Mouse (Mus musculus) left cerebral cortex, adult 2 months (tissue): ENCODE measurements around the gene Timm8a2. TPM values are rescaled to one million over a fixed set of nuclear protein-coding genes. Genes with fewer than 3 reads are reported as not detected.

Experiments
- DNase-seq, 2 experiments: peaks; one replicate each; pipeline ENCODE4 v3.0.0; 2021 to 2022; ENCODE audit warnings: low spot score in 2 of 2, mixed read lengths in 1 of 2; ENCODE audit errors: extremely low spot score in 1 of 2
- H3K27ac ChIP-seq: fragments of 200-600 bp; 2 replicates; pipeline ENCODE4 v1.8.1; 2022
- H3K4me3 ChIP-seq: fragments of 200-600 bp; 2 replicates; pipeline ENCODE4 v1.8.1; 2022
- CTCF ChIP-seq: fragments of 200-600 bp; IDR thresholded peaks from 2 replicates; pipeline ENCODE4 v1.8.1; 2022; ENCODE audit warnings: antibody characterized with exemption, mild to moderate bottlenecking, moderate library complexity
- intact Hi-C: fragments of 180-260 bp; cut with DNase I; formaldehyde crosslinking; loops from one replicate; pipeline ENCODE4 v1.15.1; 2025
- total RNA-seq, 2 experiments: library from RNA; stranded (reverse); gene quantifications; 2 replicates each; pipeline ENCODE4 v1.2.3; 2021

Timm8a2 gene
- total RNA-seq, 2 experiments from 2014 or later: not detected

DNA sequence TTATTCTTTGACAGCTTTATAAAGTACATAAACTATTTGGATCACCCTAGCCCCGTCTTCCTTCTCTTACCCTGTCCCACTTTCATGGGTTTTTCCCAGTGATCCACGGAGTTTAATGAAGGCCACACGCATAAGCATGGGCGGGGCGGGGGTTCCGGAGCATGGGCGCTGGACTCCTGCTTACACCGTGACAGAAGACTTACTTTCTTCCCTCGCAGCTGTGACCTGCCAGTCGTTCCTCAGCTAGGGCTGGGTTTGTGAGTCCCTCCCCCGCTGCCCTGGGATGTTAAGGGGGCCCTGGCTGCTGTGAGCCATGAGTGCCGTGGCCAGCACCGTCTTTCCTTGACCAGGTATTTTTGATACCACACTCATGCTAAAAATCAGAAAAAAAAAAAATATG is 21.7 kb upstream of the Timm8a2 start:
- DNase-seq: no peak
- no peak overlapping the region for H3K27ac ChIP-seq
- TF ChIP-seq CTCF: no peak
- intact Hi-C loops: no loop called here
- H3K4me3 ChIP-seq: no peak overlapping the region

DNA sequence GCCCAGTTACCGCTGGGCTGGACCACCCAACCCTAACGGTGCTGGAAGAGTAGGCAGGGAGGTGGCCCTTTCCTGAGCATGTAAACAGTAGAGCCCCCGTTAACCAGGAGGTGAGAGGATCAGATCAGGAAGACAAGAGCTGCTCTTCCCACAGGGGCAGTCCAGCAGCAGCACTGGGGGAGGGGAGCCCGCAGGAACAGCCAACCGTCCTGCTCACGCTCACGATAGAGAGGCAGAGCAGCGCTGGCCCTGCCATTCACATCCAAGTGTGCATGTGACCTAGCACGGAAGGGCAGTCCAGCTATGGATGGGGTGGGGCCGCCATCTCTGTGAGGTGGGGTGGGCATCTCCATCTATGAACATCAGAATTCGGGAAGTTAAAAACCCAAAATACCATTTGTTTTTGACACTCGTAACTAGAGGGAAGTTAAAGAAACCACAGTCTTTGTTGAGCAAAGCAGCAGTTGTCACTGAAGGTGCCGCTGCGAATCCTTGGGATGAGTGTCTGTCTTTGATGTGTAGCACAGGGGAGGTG is 21.0 kb upstream of the Timm8a2 start:
- TF ChIP-seq CTCF: no peak
- intact Hi-C loops: no loop called here
- H3K27ac ChIP-seq: no peak overlapping the region

DNA sequence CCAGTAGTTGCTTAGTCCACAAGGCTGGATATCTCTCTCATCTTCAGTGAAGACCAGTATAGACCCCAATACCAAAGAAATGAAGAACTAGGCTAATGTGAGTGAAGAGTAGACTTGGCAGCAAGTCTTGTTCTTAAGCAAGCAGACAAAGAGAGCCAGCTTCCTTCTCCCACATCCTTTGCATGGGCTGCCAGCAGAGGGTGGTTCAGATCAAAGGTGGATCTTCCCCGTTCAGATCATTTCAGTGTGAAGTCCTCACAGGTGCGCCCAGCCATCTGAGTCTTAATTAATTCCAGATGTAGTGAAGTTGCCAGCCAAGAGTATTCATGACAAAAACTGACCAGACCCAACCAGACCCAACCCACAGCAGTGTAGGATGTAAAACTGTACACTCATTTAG is 16.5 kb upstream of the Timm8a2 start:
- DNase-seq: no peak
- Histone ChIP-seq H3K27ac (no peak overlapping the region), H3K4me3 (no peak overlapping the region)
- intact Hi-C loops: no loop called here
- no peak for TF ChIP-seq CTCF

More for the DNA sequence above, 21.0 kb upstream of the Timm8a2 start:
- H3K4me3 ChIP-seq: no peak overlapping the region
- DNase-seq: no peak

DNA sequence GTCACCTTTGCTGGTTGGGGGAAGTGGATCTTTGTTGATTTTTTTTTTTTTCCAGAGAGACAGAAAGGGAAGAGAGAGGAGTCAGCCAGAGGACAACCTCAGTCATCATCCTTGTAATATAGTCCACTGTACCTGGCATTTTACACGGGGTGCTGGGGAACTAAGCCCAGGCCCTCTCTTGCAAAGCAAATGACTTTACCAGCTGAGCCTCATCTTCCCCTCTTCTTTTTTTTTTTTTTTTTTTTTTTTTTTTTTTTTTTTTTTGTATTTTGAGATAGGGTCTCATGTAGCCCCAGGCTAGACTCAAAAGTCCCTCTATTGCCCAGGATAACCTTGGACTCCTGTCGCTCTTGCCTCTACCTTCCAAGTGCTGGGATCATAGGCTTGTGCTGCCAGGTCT is 15.1 kb upstream of the Timm8a2 start:
- Histone ChIP-seq H3K27ac (no peak overlapping the region), H3K4me3 (no peak overlapping the region)
- no peak for DNase-seq
- no peak for TF ChIP-seq CTCF
- intact Hi-C loops: no loop called here

DNA sequence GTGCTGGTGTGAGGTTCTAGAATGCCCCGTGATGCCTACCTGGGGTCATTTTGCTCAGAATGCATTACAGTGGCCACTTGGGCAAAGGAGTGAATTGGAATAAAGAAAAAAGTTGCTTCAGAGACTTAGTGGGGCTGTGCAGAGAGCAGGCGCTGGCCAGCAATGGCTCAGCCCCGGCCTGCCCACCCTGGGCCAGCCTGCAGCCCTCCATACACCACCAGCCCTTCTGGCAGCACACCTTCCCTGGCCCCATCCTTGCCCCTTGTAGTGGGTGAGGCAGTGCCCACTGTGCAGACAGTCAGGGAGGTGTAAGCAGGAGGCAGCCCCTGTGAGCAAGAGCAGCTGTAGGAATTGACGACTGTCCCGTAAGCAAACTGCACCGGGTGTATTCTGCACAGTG is 13.9 kb upstream of the Timm8a2 start:
- TF ChIP-seq CTCF: no peak
- DNase-seq: no peak
- intact Hi-C loops: no loop called here
- Histone ChIP-seq H3K4me3 (no peak overlapping the region), H3K27ac (no peak overlapping the region)

DNA sequence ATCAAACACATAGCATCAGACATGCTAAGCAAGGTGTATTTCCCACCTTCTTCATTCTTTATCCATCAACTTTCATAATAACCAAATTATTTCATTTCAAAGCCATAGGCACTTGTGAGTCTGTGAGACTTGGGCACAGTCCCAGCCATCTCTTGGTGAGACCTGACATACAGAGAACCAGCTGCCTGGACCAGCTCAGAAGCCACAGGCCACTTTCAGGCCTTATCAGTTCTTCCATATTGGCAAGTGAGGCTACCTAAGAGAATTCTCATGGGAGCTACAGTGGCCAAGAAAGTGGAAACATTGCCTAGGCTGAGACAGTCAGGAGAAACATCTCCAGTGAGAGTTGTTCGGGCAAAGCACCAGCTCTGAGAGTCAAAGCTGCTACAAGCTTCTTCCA is 11.4 kb upstream of the Timm8a2 start:
- intact Hi-C loops: no loop called here
- no peak for TF ChIP-seq CTCF
- H3K27ac ChIP-seq: no peak overlapping the region
- no peak overlapping the region for H3K4me3 ChIP-seq
- no peak for DNase-seq

DNA sequence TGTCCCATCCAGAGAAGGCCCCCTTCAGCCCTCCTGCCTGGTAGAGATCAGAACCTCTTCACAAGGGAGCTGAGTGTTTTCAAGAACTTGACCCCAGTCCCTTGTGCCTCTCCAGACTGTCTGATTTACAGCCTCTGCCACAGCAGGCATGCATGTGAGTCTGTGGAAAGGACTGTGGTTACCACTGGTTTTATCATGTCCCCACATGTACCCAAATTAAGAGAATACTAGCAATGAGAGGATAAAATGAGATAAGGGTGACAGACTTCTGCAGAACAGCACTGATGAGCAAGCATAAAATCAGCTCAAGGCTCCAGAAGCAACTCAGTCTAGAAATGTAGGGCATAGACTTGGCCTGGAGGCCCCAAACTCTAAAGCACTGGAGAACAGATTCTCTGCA is 10.5 kb upstream of the Timm8a2 start:
- Histone ChIP-seq H3K4me3 (no peak overlapping the region), H3K27ac (no peak overlapping the region)
- intact Hi-C loops: no loop called here
- no peak for DNase-seq
- TF ChIP-seq CTCF: no peak

DNA sequence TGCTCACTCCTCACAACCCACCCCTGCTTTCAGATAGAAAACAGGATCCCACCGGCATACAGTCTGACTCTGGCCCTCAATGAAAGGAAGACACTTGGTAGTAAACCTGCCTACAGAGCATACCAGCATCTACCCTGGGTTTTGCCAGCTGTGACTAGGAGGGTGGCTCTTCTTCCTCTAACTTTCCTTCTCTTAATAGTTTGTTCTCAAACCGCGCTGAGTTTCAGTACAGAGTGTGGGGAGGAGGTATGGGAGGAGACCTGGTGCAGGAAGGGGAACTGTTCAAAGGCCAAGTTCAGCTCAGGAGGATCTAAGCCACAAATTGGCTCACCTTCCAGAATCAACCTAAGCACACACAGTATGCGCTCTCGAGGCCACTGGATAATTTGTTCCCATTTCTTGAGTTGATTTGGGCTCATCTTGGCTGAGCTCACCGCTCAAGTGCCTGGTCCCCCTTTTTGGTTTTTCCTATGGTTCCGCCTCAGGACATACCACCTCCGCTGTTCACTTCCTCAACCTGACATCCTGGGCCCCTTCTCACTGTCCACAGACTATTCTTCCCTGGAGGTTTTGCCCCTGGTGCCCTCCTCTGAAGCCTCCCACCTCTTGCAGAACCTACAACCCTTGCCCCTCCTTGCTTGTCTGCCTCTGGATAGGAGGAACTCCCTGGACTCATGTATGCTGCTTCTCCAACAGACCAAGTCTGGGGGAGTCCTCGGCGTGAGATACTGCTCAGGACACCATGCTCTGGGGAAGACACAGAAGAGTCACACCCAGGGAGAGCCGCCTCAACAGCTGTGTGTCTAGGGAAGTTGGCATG is 5.3 kb upstream of the Timm8a2 start:
- Histone ChIP-seq H3K27ac (no peak overlapping the region), H3K4me3 (no peak overlapping the region)
- intact Hi-C loops: no loop called here
- no peak for DNase-seq
- TF ChIP-seq CTCF: no peak

DNA sequence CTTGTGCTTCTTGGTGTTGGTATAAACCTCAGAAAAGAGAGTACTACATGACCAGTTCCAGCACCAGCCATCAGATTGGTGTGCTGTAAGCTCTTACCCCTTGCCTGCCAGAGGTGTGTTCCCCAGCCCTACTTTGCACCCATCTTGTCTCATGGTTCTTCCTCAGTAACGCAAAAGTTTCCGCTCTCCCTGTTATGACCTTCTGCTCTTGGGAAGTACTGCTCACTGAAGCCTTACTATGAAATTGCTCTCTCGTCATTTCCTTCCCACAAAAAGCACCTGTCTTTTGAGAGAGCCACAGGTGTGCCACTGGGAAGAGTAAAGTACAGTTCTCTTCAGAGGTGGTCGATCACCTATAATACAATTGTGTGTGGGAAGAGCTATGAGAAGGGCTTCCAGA is 4.6 kb upstream of the Timm8a2 start:
- DNase-seq: no peak
- no peak for TF ChIP-seq CTCF
- intact Hi-C loops: no loop called here
- H3K4me3 ChIP-seq: no peak overlapping the region
- no peak overlapping the region for H3K27ac ChIP-seq

DNA sequence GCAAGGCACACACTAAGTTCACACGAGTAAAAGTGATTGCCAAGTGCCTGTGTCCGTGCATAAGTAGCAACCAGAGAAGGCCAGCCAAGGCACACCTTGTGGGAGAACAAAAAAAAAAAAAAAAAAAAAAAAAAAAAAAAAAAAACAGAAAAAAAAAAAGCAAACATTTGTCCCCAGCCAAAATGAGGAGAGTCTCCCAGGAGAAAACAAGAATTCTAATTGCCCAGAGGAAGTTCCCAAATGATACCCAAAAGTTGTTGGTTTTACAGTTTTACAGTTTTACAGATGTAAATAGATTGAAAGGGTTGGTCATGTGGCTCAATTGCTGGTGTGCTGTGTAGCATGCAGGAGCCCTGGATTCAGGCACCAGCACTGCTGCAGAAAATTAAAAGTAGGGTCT is 2.4 kb upstream of the Timm8a2 start:
- H3K4me3 ChIP-seq: no peak overlapping the region
- no peak for TF ChIP-seq CTCF
- DNase-seq: no peak
- no peak overlapping the region for H3K27ac ChIP-seq
- intact Hi-C loops: no loop called here

DNA sequence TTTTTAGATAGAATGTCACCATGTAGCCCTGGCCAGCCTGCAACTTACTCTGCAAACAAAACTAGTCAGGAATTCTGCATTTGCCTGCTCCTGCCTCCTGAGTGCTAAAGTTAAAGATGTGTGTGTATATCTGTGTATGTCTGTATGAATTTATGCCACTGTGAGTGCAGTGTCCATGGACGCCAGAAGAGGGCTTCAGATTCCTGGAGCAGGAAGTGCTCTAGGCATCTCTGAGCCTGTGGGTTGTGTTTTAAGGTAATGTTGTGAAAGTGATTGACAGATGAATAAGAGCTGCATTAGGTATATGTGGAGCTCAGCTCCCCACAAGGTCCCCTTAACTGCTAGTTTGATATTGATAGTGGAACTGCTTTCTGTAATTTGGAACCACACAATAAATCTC is 707 bp downstream of the Timm8a2 start:
- no peak overlapping the region for H3K4me3 ChIP-seq
- DNase-seq: no peak
- H3K27ac ChIP-seq: no peak overlapping the region
- intact Hi-C loops: no loop called here
- no peak for TF ChIP-seq CTCF

DNA sequence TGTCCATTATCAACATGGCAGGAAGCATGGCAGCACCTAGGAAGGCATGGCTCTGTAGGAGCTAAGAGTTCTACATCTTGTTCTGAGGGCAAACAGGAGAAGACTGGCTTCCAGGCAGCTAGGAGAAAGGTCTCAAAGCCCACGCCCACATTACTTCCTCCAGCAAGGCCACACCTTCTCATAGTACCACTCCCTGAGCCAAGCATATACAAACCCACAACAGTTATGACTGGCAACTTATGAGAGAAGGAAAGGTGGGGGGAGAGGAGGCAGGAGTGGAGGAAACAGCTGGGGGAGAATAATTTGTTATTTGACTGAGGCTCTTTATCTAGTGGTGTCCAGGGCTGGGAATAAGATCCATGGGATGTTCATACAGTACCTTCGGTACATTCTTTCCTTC is 1.4 kb downstream of the Timm8a2 start:
- Histone ChIP-seq H3K4me3 (no peak overlapping the region), H3K27ac (no peak overlapping the region)
- no peak for DNase-seq
- no peak for TF ChIP-seq CTCF
- intact Hi-C loops: no loop called here
